Mouse (Mus musculus) MEL (cell line): ENCODE data around the gene Myo1a. TPM values are rescaled to one million over a fixed set of nuclear protein-coding genes. Genes with fewer than 3 reads are reported as not detected.
"Not testable (repeated sequence)": the region's sequence is repeated elsewhere in the genome, so short reads cannot be mapped to it uniquely, and the experiment has no call there.

Experiments
- DNase-seq: peaks from one replicate; pipeline ENCODE4 v3.0.0; 2011; ENCODE audit warnings: low read depth, low spot score
- H3K27ac ChIP-seq: 2 replicates; pipeline ENCODE4 v1.5.1; 2012; ENCODE audit warnings: low read depth, mild to moderate bottlenecking, control low read depth, low read length, moderate library complexity; ENCODE audit not compliant: control insufficient read depth
- H3K27me3 ChIP-seq, 2 experiments: fragments of 150-350 bp in 1 of 2; sonication (generic) in 1 of 2; 2 replicates each; pipeline ENCODE4 v1.6.1; 2012; ENCODE audit warnings: low read length in 2 of 2, mild to moderate bottlenecking in 2 of 2, improper control_type of control experiment in 1 of 2, moderate library complexity in 1 of 2; ENCODE audit not compliant: insufficient read depth in 2 of 2, control insufficient read depth in 1 of 2
- H3K36me3 ChIP-seq, 2 experiments: 2 replicates each; pipeline ENCODE4 v1.6.1; 2012 to 2014; ENCODE audit warnings: low read length in 2 of 2, improper control_type of control experiment in 1 of 2, inconsistent platforms in 1 of 2, mild to moderate bottlenecking in 1 of 2; ENCODE audit not compliant: insufficient read depth in 2 of 2, control insufficient read depth in 1 of 2
- H3K4me1 ChIP-seq, 2 experiments: fragments of 150-350 bp in 1 of 2; sonication (generic) in 1 of 2; 2 replicates each; pipeline ENCODE4 v1.6.1; 2012; ENCODE audit warnings: low read length in 2 of 2, improper control_type of control experiment in 1 of 2, mild to moderate bottlenecking in 1 of 2; ENCODE audit not compliant: insufficient read depth in 2 of 2, control insufficient read depth in 1 of 2
- H3K4me3 ChIP-seq, 2 experiments: fragments of 150-350 bp in 1 of 2; sonication (generic) in 1 of 2; 2 replicates each; pipeline ENCODE4 v1.5.1; 2012; ENCODE audit warnings: low read depth in 2 of 2, low read length in 2 of 2, mild to moderate bottlenecking in 2 of 2, moderate library complexity in 2 of 2, control low read depth in 1 of 2, improper control_type of control experiment in 1 of 2; ENCODE audit not compliant: control insufficient read depth in 1 of 2, insufficient read depth in 1 of 2
- H3K79me2 ChIP-seq: 2 replicates; pipeline ENCODE4 v1.6.1; 2012; ENCODE audit warnings: mild to moderate bottlenecking, low read length, moderate library complexity; ENCODE audit not compliant: control insufficient read depth, poor library complexity, insufficient read depth
- H3K9ac ChIP-seq: 2 replicates; pipeline ENCODE4 v1.6.1; 2012; ENCODE audit warnings: low read depth, mild to moderate bottlenecking, control low read depth, low read length, moderate library complexity; ENCODE audit not compliant: control insufficient read depth, poor library complexity, severe bottlenecking
- H3K9me3 ChIP-seq: fragments of 150-350 bp; sonication (generic); replicated peaks from 2 replicates; pipeline ENCODE4 v1.6.1; 2012; ENCODE audit warnings: mild to moderate bottlenecking, low read length, improper control_type of control experiment, moderate library complexity; ENCODE audit not compliant: insufficient read depth
- GABPA ChIP-seq: IDR thresholded peaks from 2 replicates; pipeline ENCODE4 v1.6.1; 2012; ENCODE audit warnings: low read depth, mild to moderate bottlenecking, inconsistent platforms, low read length, improper control_type of control experiment, moderate library complexity
- GATA1 ChIP-seq: IDR thresholded peaks from 2 replicates; pipeline ENCODE4 v1.6.1; 2011; ENCODE audit warnings: low read depth, low read length, improper control_type of control experiment
- HCFC1 ChIP-seq: IDR thresholded peaks from 2 replicates; pipeline ENCODE4 v1.6.1; 2012; ENCODE audit warnings: low read depth, mild to moderate bottlenecking, inconsistent platforms, low read length, improper control_type of control experiment, moderate library complexity
- MEF2A ChIP-seq: IDR thresholded peaks from 2 replicates; pipeline ENCODE4 v1.6.1; 2014; ENCODE audit warnings: low read depth, mild to moderate bottlenecking, inconsistent platforms, low read length, improper control_type of control experiment; ENCODE audit not compliant: poor library complexity, insufficient replicate concordance, severe bottlenecking; ENCODE audit errors: extremely low read depth
- MYB ChIP-seq: IDR thresholded peaks from 2 replicates; pipeline ENCODE4 v1.6.1; 2011; ENCODE audit warnings: mild to moderate bottlenecking, low read depth, low read length, improper control_type of control experiment
- MYC ChIP-seq: IDR thresholded peaks from 2 replicates; pipeline ENCODE4 v1.6.1; 2011; ENCODE audit warnings: low read depth, mild to moderate bottlenecking, low read length, improper control_type of control experiment, moderate library complexity
- SIN3A ChIP-seq: IDR thresholded peaks from 2 replicates; pipeline ENCODE4 v1.6.1; 2012; ENCODE audit warnings: low read length, improper control_type of control experiment, inconsistent platforms
- polyA plus RNA-seq, 2 experiments: library from polyadenylated mRNA; stranded (reverse) in 1 of 2; unstranded in 1 of 2; fragments of >175 nt in 1 of 2; fragments of >200 nt in 1 of 2; gene quantifications; 2 replicates each; pipeline versions ENCODE4 v1.2.1 to v1.2.4; 2012; ENCODE audit warnings: low replicate concordance in 2 of 2, low read depth in 1 of 2; ENCODE audit not compliant: insufficient read length in 2 of 2, insufficient read depth in 1 of 2, missing spikeins in 1 of 2
- total RNA-seq: library from RNA; depleted of rRNA; stranded (reverse); fragments of 300-350 nt; gene quantifications from 2 replicates; pipeline ENCODE4 v1.2.3, GENCODE M21; 2012

Myo1a gene
- total and polyA plus RNA-seq, 3 experiments: 0.08 to 0.33 TPM; not detected in 1

DNA sequence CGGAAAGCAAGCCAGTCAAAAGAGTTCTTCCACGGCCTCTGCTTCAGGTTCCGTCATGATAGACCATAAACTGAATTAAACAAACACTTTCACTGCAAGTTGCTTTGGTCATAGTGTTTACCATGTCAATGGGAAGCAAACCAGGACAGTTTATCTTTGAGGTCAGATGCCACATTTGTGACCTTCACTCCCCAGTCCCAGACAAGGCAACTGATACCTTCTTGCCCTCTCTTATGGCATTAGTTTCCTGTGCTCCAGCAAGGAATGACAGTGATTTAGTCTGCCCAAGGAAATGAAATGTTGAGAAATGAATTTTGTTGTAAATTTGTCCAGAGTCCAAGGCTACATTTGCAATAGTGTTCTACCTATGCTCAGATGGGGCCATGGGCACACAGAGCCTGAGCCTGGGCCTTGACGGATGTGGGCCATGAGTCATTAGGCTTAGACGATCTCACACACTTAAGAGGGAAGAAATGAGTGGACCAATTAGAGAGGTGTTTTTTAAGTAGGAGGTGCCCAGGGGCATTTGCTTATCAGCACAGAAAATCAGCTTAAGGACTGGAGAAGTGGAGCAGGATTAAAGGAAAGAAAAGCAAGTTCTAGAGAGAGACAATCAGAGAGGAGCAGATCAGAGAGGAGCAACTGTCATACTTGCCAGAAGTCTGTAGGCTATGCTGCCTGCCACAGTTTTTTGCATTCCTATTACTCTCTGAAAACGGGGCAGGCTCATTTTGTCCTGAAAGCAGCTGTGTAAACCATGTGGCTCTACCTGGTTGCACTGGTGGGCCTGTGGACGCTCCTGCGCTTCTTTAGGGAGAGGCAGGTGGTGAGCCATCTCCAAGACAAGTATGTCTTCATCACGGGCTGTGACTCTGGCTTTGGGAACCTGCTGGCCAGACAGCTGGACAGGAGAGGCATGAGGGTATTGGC, 54.5 kb downstream of the Myo1a start, which contains the start of the genes Rdh1 and Rdh16f1:
TSS of gene Rdh1 (plus strand) at position 541 of the 930 bp plus-strand sequence.
TSS of gene Rdh16f1 (plus strand) at position 607 of the 930 bp plus-strand sequence.
- Histone ChIP-seq H3K79me2 (no peaks in the 10 kb centered on the region), H3K4me3 (no peak within 1 kb of the TSS), H3K27ac (no peak within 1 kb of the TSS), H3K9ac (no peak within 1 kb of the TSS), H3K9me3 (no peaks in the 10 kb centered on the region), H3K36me3 (peaks cover 0 to 14% of the 10 kb centered on the region in 2 experiments; a peak in 2 of 4 replicates), H3K4me1 (peaks cover 0 to 22% of the 10 kb centered on the region in 2 experiments; a peak in 2 of 4 replicates), H3K27me3 (peaks cover 2 to 8% of the 10 kb centered on the region in 2 experiments; a peak in 2 of 4 replicates)
- no peak for TF ChIP-seq SIN3A
- peak; percentile 32; the same call in 1 of the 2 replicates for TF ChIP-seq GATA1
- DNase-seq: no peak

DNA sequence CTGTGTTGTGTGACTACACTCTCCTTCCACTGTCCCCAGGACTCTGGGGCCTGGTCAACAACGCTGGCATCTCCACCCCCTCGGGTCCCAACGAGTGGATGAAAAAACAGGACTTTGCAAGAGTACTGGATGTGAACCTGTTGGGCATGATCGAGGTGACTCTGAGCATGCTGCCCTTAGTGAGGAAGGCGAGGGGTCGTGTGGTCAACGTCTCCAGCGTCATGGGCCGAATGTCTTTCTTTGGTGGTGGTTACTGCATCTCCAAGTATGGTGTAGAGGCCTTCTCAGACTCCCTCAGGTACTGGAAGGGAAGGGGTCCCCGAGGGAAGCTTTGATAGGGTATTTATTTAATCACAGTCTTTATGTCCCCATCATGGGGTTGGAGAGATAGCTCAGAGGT, 58.0 kb downstream of the Myo1a start:
- DNase-seq, H3K4me3 ChIP-seq, H3K9me3 ChIP-seq, H3K27me3 ChIP-seq, H3K9ac ChIP-seq, H3K27ac ChIP-seq, H3K79me2 ChIP-seq, H3K36me3 ChIP-seq, H3K4me1 ChIP-seq: not testable (repeated sequence)

DNA sequence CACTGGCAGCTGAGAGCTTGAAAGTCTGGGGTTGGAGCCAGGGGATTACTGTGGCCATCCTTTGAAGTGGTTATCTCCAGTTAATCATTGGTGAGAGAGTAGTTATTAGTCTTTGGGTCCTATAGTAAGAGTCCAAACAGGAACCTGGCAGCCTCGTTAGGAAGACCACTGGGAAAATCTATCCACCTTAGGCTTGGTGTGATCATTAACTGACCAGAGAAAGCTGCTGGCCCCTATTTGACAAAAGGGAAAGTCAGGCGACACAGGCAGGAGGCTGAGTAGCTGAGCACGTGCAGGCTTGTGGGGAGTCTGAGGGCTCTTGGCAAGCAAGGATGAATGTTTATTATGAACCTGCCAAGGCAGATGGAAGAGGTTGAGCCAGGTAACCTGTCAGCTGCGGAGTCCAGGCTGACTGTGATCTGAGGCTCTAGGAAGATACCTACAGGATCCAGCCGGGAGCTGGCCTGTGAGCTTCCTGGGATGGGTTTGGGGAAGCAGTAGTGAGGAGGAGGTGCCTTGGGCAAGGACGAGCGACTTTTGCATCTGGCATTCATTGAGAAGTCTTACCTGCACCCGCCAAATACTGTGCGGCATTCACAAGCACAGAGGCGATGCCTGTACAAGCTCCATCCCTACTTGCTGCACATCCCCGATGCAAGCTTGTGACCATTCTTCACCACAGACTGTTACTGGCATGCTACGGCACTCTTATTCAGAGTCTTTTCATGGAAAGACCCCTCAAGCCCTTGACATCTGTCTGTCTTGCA, 59.1 kb downstream of the Myo1a start:
- no peaks in the 10 kb centered on the region for H3K79me2 ChIP-seq
- peaks cover 2 to 6% of the 10 kb centered on the region in 2 experiments; a peak in 2 of 4 replicates for H3K27me3 ChIP-seq
- DNase-seq: no peak
- peaks cover 0 to 3% of the 10 kb centered on the region in 2 experiments; a peak in 1 of 4 replicates for H3K4me1 ChIP-seq
- H3K9me3 ChIP-seq: no peaks in the 10 kb centered on the region
- H3K36me3 ChIP-seq: no peaks in the 10 kb centered on the region
- TF ChIP-seq HCFC1 (no peak), GABPA (no peak)
- H3K27ac ChIP-seq: no peak overlapping the region
- no peak overlapping the region for H3K4me3 ChIP-seq
- H3K9ac ChIP-seq: no peak overlapping the region

DNA sequence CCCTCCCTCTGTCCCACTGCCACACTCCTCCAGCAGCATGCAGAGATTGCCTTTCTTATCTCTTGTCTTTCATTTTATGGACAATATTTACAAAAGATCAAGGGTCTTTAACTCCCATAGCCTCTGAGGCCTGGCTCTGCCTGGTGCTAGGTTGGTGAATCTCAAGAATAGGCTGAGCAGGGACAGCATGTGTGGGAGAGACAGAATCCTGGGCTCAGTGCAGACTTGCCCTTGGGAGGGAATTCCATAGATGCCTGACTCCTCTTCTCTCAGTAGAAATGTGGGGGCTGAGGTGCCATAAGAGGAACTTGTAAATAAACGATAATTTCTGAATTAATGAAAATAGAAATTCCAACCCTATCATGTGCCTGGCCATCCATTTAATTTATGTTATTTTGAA, 61.6 kb downstream of the Myo1a start:
- Histone ChIP-seq H3K4me1 (no peaks in the 10 kb centered on the region), H3K36me3 (no peaks in the 10 kb centered on the region), H3K4me3 (no peak overlapping the region), H3K27me3 (peaks cover 0 to 3% of the 10 kb centered on the region in 2 experiments; a peak in 2 of 4 replicates), H3K79me2 (no peaks in the 10 kb centered on the region), H3K9me3 (no peaks in the 10 kb centered on the region), H3K9ac (no peak overlapping the region), H3K27ac (no peak overlapping the region)
- no peak for DNase-seq
- TF ChIP-seq MEF2A (no peak), MYB (no peak), MYC (no peak)
